Mouse (Mus musculus) mature B cell (primary cell): ENCODE measurements around the gene Pja2.
"Not testable (repeated sequence)": the region's sequence is repeated elsewhere in the genome, so short reads cannot be mapped to it uniquely, and the experiment has no call there.

Source experiments
- in situ Hi-C: fragments of 300-500 bp; cut with MboI; formaldehyde crosslinking; loops from 2 replicates; pipeline ENCODE4 v1.14.3; 2019

The Pja2 gene

DNA sequence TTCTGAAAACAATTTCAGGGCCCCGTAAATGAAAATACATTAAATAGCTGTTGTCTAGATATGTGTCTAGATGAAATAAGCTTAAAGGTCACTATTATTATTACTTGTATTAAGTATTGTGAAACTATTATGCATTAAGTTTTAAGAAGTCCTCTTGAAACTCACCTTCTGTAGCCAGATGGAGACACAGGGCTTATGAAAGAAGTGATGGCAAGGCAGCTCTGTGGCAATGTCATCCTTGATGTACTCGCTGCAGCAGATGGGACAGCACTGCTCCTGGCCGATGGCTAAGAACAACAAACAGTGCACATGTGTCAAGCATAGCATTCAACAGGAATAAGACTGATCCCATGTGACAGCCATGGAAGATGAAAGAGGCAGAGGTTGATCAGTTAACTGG is 44.9 kb downstream of the Pja2 start:
- in situ Hi-C loops = no loop called here

DNA sequence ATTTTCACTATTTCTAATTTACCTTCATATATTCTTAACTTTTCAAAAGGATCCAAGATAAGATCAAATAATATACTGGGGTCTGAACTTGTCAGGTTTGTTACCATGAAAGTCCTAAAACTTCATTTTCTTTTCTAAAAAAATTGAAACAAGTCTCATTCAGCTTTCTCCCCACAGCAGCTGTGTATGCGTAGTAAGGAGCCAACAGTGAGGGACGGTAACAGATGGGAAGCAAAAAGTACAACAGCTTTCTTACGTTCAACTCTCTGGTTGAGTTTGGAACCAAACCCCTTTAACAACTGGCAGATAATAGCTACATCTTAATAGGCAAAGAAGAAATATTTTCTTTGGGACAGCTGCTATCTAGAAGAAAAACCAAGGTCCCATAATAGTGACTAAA is 50.3 kb downstream of the Pja2 start:
- in situ Hi-C loops = not testable (repeated sequence)

DNA sequence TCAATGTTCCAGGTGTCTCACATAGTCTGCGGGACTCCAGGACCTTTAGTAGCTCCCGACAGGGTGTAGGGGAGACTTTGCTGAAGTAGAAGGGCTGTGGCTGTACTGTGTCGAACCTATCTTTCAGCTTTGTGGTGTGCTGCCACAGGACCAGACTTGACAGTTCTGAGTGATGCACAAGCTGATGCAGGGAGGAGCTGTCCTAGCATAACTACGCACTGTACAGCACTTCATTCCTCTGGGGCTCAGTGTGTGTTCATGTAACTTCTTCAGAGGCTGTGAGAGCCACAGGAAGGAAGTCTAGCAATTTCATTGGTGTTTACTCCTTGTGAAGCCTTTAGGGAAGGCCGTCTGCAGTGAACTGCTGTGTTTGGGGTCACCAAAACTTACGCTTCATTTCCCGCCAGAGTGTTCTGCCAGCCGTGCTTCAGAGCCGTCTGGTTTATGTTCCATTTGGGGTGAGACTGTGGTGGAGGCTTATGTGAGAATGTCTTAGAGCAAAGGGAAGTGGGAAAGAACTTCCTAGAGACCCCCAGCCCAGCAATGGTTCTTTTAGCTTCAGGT is 54.0 kb downstream of the Pja2 start:
- in situ Hi-C loops = no loop called here

DNA sequence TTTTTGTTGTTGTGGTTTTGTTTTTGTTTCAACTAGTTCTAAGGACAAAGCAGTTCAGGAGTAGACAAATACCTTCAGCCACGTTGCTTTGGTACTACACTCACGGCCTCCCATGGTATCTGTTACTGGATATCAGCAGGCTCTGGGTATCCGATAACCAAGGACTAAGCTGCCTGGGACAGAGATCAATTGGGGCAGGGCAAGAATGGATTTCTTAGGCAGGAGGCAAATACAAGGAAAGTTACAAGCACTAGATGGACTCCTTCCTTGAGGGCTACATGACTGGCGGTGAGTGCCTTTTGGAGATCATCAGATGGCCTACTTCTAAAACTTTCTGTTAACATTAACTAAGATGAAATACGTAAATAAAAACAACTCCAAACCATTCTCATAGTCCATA is 55.0 kb downstream of the Pja2 start:
- in situ Hi-C loops = no loop called here

DNA sequence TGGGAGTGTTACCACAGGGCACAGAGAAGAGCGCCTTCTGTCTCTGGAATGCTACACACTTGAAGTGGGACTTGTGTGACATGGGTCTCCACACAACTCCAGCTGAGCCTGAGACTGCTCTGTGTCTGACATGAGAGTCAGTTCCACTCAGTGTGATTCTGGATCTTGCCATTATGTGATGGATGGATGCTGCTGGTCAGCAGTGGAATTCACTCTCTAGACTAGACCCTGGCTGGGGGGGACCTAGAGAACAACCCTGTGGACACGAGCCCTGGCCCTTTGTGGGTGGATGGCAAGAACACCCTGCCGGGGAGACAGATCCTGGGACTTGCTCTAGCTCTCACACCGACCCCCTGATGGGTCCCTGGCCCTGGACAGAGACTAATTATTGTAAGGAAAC is 56.5 kb downstream of the Pja2 start:
- in situ Hi-C loops = no loop called here

DNA sequence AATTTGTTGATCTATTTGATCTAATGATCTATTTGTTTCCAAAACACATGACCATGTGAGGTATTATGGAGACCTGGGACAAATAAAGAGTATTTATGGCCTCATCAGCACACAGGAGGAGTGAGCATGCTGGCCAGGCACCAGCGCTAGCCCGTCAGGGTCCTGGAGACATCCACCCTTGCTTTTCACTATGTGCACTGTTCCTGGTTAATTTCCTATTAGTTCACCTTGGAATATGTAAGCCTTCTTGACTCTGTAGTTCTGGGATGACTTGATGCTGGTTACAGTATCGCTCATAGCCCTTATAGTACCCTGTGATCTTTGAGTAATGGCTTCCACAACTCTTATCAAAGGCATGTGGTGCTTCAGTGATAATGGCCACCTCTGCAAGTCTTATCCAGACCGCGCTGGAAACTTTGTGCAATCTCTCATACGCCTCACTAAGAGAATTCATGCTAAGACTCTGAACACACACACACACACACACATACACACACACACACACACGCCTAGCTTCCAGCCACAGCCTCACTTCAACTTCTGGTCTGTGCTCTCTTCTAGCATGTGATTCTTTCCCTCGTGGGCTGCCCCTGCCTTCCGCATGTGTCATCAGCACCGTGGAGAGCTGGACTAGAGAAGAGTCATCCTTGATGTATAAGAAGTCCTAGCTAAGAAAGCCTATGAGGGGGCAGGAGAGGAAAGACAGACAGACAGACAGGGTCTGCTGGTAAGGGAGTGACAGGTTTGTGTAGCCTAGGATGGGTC is 57.2 kb downstream of the Pja2 start:
- in situ Hi-C loops = no loop called here

DNA sequence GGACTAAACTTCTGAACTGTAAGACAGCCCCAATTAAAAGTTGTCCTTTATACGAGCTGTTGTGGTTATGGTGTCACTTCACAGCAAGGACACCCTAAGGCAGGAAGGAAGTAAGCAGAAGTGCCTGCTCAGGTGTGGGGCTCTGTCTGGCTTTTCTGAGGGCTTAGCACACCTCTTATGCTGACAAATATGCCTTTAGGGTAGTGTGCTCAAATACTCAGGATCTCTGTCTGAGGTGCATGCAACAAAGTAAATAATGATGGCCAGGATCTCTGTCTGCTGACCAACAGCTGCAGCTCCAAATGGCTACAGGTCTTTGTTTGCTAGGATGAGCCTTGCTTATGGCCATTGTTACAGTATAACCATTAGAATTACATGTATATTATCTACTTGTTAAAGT is 71.1 kb downstream of the Pja2 start:
- in situ Hi-C loops = no loop called here

DNA sequence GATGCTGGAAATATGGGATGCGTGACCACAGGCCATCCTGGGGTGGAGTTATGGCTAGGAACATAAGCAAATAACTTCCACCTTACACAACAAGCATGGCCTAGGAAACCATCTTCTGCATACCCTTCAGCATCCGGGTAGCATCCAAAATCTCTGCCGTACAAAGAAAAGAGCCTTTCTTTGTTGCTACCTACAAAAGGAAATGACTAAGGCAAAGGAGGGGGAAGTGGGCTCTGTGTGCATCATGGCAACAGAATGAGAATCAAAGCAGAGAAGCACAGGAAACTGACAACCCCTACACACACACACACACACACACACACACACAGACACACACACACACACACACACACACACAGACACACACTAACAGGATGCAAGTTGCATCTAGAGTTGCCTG is 83.5 kb downstream of the Pja2 start:
- in situ Hi-C loops = no loop called here

DNA sequence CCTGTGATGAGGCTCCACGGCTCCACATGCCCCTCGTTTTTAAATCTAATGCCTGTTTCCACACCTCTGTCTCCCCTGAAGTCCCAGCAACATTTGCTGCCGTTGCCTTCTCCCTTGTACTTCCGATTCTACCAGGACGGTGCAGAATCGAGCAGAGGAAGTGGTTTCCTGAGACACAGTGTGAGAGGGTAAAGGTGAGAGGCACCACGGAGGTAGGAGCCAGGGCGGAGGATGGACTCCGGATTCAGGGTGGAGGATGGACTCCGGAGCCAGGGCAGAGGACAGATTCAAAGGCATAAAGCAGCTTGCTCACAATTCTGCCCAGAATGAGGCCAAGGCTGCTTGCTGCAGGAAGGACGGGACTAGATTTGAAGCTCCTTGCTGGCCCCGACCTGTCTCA is 88.8 kb downstream of the Pja2 start:
- in situ Hi-C loops = no loop called here

DNA sequence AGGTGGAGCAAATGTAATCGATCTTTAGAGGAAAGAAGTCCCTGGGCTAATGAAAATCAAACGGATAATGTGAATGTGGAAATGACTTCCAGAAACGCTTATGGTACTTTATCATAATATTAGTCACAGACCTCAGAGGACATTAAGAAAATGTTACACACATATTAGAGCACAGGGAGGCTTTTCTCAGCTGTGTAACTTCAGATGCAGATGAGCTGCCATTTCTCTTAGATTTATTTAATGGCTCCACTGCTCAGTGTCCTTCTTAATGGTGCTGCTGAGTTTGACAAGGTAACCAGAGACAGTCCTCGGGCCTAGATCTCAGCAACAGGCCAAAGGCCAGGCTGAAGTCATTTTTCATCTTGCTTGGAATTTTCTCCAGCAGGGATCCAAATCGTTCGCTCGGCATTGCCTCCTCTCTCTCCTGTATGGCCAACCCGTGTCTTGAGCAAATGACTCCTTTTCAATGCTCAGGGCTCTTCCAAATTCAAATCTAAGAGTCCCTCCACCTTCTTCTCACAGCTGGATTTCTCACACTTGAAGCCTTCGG is 89.3 kb downstream of the Pja2 start:
- in situ Hi-C loops = no loop called here

DNA sequence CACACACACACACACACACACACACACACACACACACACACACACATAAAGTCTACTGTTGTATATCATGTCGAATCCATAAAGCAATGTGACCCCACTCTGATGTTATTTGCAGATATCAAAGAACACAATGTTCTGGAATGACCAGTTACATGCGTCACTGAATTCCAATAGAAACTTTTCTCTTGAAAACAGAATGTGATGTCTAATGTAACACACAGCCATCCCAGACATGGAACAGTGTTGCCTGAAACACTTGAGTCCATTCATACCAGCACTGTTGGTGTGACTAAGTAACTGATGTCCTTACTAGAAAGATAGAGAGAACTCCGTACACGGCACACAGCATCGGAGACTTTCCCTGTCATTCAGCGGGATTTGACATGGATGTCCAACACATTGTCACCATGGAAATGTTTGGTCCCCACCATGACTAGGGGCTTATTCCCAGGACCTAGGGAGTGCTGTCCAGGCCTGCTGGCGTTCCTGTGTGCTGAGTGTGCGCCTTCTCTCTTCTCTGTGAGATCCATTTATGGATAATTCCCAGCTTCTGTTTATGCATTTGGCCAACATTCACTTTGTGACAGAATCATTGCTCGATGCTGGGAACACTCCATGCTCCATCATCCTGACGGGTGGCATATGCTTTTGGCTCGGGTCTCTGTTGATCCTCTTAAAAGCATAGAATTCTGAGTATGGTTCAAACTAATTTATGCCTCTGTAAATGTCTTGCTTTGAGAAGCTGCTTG is 90.0 kb downstream of the Pja2 start:
- in situ Hi-C loops = no loop called here

DNA sequence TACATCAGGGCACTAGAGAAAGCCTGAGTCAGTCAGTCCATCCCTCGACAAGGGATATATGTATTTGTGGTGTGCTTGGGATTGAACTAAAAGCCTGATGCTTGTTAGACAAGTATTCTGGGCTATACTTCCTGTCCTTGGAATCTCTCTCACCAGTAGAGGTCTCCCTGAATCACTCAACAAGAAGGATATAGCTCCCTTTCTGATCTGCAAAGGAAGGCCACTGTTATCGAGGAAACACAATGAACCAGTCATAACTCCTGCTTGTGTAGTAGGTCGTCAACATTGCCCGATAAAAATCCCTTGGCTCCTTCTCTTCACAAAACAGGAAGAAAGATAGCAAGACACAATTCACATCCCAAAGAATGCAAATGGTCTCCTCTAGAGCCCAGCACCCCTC is 99.6 kb downstream of the Pja2 start:
- in situ Hi-C loops = no loop called here

DNA sequence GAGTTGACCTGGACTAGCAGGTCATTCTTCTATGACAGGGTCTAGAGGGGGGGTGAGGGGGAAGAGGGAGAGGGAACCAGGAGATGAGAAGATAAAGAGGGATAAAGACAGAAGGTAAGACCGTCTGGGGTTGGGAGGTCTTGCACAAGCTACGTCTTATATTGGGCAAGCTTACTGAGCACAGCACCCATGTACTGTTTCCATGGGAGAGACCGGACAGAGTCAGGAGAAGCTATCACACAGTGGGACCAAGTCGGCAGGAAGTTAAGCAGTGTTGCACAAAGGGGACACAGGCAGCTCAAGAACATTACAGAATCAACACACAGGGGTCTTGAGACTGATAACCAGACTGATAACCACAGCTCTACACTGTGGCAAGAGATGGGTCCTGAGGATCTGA is 100.1 kb downstream of the Pja2 start:
- in situ Hi-C loops = not testable (repeated sequence)

DNA sequence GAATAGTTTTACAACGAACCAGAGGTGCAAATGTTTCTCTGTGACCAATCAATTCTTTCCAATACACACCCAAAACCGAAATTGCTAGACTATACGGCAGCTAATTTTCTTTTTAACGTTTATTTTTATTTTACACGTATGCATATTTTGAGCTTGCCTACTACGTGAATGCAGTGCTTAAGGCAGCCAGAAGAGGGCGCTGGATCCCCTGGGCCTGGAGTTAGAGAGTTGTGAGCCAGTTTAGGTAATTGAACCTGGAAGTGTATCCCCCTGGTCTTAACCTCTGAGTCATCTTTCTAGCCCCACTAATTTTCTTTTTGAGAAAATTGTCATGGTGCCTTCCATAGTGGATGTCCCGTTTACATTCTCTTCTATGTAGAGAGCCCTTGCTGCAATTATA is 100.5 kb downstream of the Pja2 start:
- in situ Hi-C loops = no loop called here
